Mouse (Mus musculus) forebrain, embryonic 12.5 days (tissue): ENCODE results near the gene Ovca2. TPM values are rescaled to one million over a fixed set of nuclear protein-coding genes. Genes with fewer than 3 reads are reported as not detected.

ENCODE experiments used
- ATAC-seq: fragments of 200-750 bp; cut with Nextera tagmentation; 2 replicates; pipeline ENCODE4 v1.8.0; 2017; ENCODE audit warnings: moderate TSS enrichment; ENCODE audit not compliant: low FRiP score
- H3K27ac ChIP-seq: fragments of 300-500 bp; sonication (generic); 2 replicates; pipeline ENCODE4 v1.5.1; 2016; ENCODE audit warnings: mild to moderate bottlenecking
- H3K27me3 ChIP-seq: fragments of 300-500 bp; sonication (generic); 2 replicates; pipeline ENCODE4 v1.6.1; 2016; ENCODE audit warnings: mild to moderate bottlenecking
- H3K36me3 ChIP-seq: fragments of 300-500 bp; sonication (generic); replicated peaks from 2 replicates; pipeline ENCODE4 v1.6.1; 2016; ENCODE audit warnings: mild to moderate bottlenecking
- H3K4me1 ChIP-seq: fragments of 300-500 bp; sonication (generic); 2 replicates; pipeline ENCODE4 v1.6.1; 2016
- H3K4me2 ChIP-seq: fragments of 300-500 bp; sonication (generic); 2 replicates; pipeline ENCODE4 v1.6.1; 2016; ENCODE audit warnings: mild to moderate bottlenecking, moderate library complexity
- H3K4me3 ChIP-seq: fragments of 300-500 bp; sonication (generic); replicated peaks from 2 replicates; pipeline ENCODE4 v1.5.1; 2016; ENCODE audit warnings: mild to moderate bottlenecking
- H3K9ac ChIP-seq: fragments of 300-500 bp; sonication (generic); 2 replicates; pipeline ENCODE4 v1.6.1; 2016; ENCODE audit warnings: mild to moderate bottlenecking
- H3K9me3 ChIP-seq: fragments of 300-500 bp; sonication (generic); 2 replicates; pipeline ENCODE4 v1.6.1; 2016
- WGBS: fragments of 180-500 bp; shearing (Covaris S2); methylation state at CpG from one replicate; pipeline ENCODE4 v1.1.7; 2016; 5-methylcytosine and 5-hydroxymethylcytosine counted together
- polyA plus RNA-seq: library from polyadenylated mRNA; unstranded; fragments of >200 nt; fragmentation: Nextera tagmentation; extraction: Ambion mirVana; gene quantifications from 2 replicates; pipeline ENCODE4 v1.2.1, GENCODE M21; 2016

Gene Ovca2
- polyA plus RNA-seq, 1 experiment from 2014 or later: 24.3 TPM

DNA sequence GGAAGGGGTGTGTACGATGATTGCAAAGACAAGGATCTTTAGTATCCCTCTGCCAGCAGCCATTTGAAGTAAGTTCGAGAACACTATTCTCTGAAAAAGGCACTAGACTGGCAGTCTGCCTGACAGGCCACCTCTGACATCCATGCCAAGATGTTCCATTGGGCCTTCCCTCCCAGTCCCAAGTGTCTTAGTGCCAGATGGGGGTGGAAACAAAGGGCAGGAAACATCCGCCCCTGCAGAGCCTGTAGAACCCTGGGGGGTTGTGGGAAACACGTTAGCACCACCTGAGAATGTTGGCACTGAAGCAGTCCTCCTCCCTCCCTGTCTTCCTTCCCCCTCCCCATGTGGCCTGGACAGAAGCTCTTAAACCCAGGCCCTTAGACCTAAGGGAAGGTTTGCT, 21.6 kb downstream of the Ovca2 start:
- H3K4me3 ChIP-seq: no peak overlapping the region
- no peaks in the 10 kb centered on the region for H3K9me3 ChIP-seq
- H3K4me1 ChIP-seq: no peaks in the 10 kb centered on the region
- 68% methylated on average over 4 of the region's 4 CpGs for WGBS
- no peak overlapping the region for H3K9ac ChIP-seq
- ATAC-seq: no peak
- H3K36me3 ChIP-seq: peaks cover 39% of the 10 kb centered on the region
- H3K27me3 ChIP-seq: no peaks in the 10 kb centered on the region
- H3K4me2 ChIP-seq: no peak overlapping the region
- H3K27ac ChIP-seq: no peak overlapping the region

- Histone ChIP-seq H3K4me2 (no peak overlapping the region), H3K9ac (no peak overlapping the region), H3K27me3 (no peaks in the 10 kb centered on the region), H3K36me3 (peaks cover 33% of the 10 kb centered on the region), H3K27ac (no peak overlapping the region), H3K4me1 (no peaks in the 10 kb centered on the region), H3K4me3 (no peak overlapping the region), H3K9me3 (no peaks in the 10 kb centered on the region)
- ATAC-seq: no peak
- WGBS: 79% methylated on average over 5 of the region's 5 CpGs
These were observed 22.2 kb downstream of the Ovca2 start for GRCm38 (mm10) chr11:75156416-75156815.

- Histone ChIP-seq H3K27me3 (no peaks in the 10 kb centered on the region), H3K27ac (no peak overlapping the region), H3K36me3 (peaks cover 29% of the 10 kb centered on the region), H3K9me3 (no peaks in the 10 kb centered on the region), H3K4me1 (no peaks in the 10 kb centered on the region), H3K4me2 (no peak overlapping the region), H3K9ac (no peak overlapping the region), H3K4me3 (no peak overlapping the region)
- ATAC-seq: no peak
- WGBS: 85% methylated on average over 6 of the region's 6 CpGs
These were observed 22.6 kb downstream of the Ovca2 start for GRCm38 (mm10) chr11:75155985-75156384.

DNA sequence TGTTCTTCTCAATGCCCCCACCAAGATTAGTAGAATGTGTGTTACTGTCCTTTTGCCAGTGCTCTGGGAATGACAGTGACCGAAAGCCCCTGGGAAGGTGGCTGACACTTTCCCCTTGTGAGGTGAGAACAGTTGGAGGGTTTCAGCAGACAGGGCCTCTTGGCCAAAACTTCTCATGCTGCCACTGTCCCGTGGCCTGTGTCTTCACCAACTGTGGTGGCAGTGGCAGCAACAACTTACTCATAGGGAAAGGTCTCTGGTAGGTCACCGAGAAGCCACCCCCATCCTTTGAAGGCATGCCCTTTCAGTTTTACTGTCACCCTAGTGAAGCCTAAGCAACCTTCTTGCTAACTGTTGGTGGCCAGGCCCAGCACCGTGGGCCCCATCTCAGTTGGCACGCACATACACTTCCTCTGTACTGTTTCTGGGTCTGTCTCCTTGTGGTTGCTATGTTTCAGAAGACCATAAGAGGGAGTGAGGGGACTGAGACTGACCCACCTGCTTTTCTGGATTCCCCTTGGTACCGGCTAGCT, 24.5 kb downstream of the Ovca2 start:
- Histone ChIP-seq H3K36me3 (peaks cover 22% of the 10 kb centered on the region), H3K4me3 (no peak overlapping the region), H3K4me2 (no peak overlapping the region), H3K27ac (no peak overlapping the region), H3K9ac (no peak overlapping the region), H3K9me3 (no peaks in the 10 kb centered on the region), H3K27me3 (no peaks in the 10 kb centered on the region), H3K4me1 (no peaks in the 10 kb centered on the region)
- no peak for ATAC-seq
- WGBS: 80% methylated on average over 6 of the region's 6 CpGs

GRCm38 (mm10) chr11:75152603-75153557, 25.8 kb downstream of the Ovca2 start:
- WGBS: 84% methylated on average over 18 of the region's 18 CpGs

DNA sequence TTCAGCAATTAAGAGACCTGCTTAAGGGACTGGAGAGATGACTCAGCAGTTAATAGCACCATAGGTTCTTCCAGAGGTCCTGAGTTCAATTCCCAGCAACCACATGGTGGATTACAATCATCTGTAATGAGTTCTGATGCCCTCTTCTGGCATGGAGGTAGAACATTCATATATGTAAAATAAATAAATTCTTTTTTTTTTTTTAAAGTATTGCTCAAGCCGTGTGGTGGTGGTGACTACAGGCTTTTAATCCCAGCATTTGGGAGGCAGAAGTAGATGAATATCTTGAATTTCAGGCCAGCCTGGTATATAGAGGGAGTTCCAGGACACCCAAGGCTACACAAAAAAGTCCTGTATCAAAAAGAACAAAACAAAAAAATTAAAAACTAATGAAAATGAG, 28.3 kb downstream of the Ovca2 start:
- no peak overlapping the region for H3K4me2 ChIP-seq
- WGBS: 93% methylated on average over 1 of the region's 1 CpGs

More at GRCm38 (mm10) chr11:75152603-75153557, 25.8 kb downstream of the Ovca2 start:
- no peak for ATAC-seq
- Histone ChIP-seq H3K9me3 (no peaks in the 10 kb centered on the region), H3K4me2 (no peak overlapping the region), H3K9ac (no peak overlapping the region), H3K27ac (no peak overlapping the region), H3K4me3 (no peak overlapping the region), H3K36me3 (peaks cover 26% of the 10 kb centered on the region), H3K27me3 (no peaks in the 10 kb centered on the region), H3K4me1 (peaks cover 1% of the 10 kb centered on the region; the same call in 1 of the 2 replicates)

DNA sequence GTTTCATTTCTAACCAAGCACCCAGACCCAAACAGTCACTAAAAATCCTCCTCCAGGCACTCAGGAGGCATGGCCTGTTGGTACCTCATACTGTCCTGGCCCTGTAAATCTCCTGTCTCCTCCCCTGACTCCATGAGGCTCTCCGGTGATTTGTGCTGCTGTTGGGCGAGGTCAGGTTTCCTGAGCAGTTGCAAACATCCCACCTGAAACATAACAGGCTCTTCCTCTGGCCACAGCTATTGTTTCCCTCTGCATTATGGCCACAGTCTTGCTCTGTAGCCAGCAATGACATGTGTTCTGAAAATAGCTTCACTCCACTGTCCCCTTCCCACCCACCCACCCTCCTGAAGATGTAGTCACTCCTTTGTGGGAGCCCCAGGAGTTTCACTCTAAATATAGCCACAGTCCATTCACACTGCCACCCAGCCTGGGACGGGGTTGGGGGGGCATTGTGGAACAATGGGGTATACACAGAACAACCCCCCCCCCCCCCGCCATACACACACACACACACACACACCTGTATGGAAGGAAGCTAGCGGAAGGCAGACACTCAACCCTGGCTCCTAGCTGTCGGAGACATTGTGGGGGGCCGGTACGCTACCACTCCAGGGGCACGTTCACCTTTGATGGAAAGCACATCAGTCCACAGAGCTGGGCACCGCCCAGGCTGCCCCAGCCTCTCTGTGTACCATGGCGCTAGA, 30.2 kb downstream of the Ovca2 start:
- no peak overlapping the region for H3K4me3 ChIP-seq
- peak overlapping the region; percentile 25; the same call in 1 of the 2 replicates for H3K27ac ChIP-seq
- no peak overlapping the region for H3K4me2 ChIP-seq
- no peaks in the 10 kb centered on the region for H3K27me3 ChIP-seq
- H3K9ac ChIP-seq: no peak overlapping the region
- H3K9me3 ChIP-seq: no peaks in the 10 kb centered on the region
- peaks cover 11% of the 10 kb centered on the region for H3K4me1 ChIP-seq
- 94% methylated on average over 10 of the region's 11 CpGs for WGBS
- H3K36me3 ChIP-seq: peaks cover 36% of the 10 kb centered on the region
- no peak for ATAC-seq

More for the DNA sequence above, 28.3 kb downstream of the Ovca2 start:
- Histone ChIP-seq H3K9me3 (no peaks in the 10 kb centered on the region), H3K4me1 (peaks cover 11% of the 10 kb centered on the region), H3K27ac (no peak overlapping the region), H3K9ac (no peak overlapping the region), H3K27me3 (no peaks in the 10 kb centered on the region), H3K4me3 (no peak overlapping the region), H3K36me3 (peaks cover 25% of the 10 kb centered on the region)
- no peak for ATAC-seq

GRCm38 (mm10) chr11:75147846-75148168, 30.8 kb downstream of the Ovca2 start:
- Histone ChIP-seq H3K27ac (peak overlapping the region; percentile 79), H3K27me3 (no peaks in the 10 kb centered on the region), H3K4me3 (no peak overlapping the region), H3K36me3 (peaks cover 42% of the 10 kb centered on the region), H3K4me2 (no peak overlapping the region), H3K9me3 (no peaks in the 10 kb centered on the region), H3K4me1 (peaks cover 11% of the 10 kb centered on the region), H3K9ac (no peak overlapping the region)
- ATAC-seq: no peak
- WGBS: 71% methylated on average over 3 of the region's 3 CpGs

GRCm38 (mm10) chr11:75147106-75147845, 31.4 kb downstream of the Ovca2 start:
- Histone ChIP-seq H3K9me3 (no peaks in the 10 kb centered on the region), H3K4me2 (no peak overlapping the region), H3K4me1 (peaks cover 11% of the 10 kb centered on the region), H3K36me3 (peaks cover 47% of the 10 kb centered on the region), H3K27me3 (no peaks in the 10 kb centered on the region), H3K4me3 (no peak overlapping the region), H3K27ac (peak overlapping the region; percentile 79), H3K9ac (no peak overlapping the region)
- WGBS: 55% methylated on average over 11 of the region's 11 CpGs
- peak; percentile 44; the same call in 1 of the 2 replicates for ATAC-seq

- WGBS: 91% methylated on average over 2 of the region's 2 CpGs
These were observed 32.8 kb downstream of the Ovca2 start for GRCm38 (mm10) chr11:75145841-75146240.

GRCm38 (mm10) chr11:75142749-75143148, 35.9 kb downstream of the Ovca2 start:
- 96% methylated on average over 4 of the region's 4 CpGs for WGBS
- no peak for ATAC-seq
- H3K4me1 ChIP-seq: peaks cover 18% of the 10 kb centered on the region
- H3K9ac ChIP-seq: no peak overlapping the region
- no peaks in the 10 kb centered on the region for H3K27me3 ChIP-seq
- no peak overlapping the region for H3K4me2 ChIP-seq
- no peak overlapping the region for H3K27ac ChIP-seq
- H3K36me3 ChIP-seq: peaks cover 35% of the 10 kb centered on the region
- no peaks in the 10 kb centered on the region for H3K9me3 ChIP-seq
- H3K4me3 ChIP-seq: no peak overlapping the region

More at GRCm38 (mm10) chr11:75145841-75146240, 32.8 kb downstream of the Ovca2 start:
- Histone ChIP-seq H3K27ac (no peak overlapping the region), H3K4me3 (no peak overlapping the region), H3K9ac (no peak overlapping the region), H3K4me1 (peaks cover 11% of the 10 kb centered on the region), H3K4me2 (no peak overlapping the region), H3K9me3 (no peaks in the 10 kb centered on the region), H3K27me3 (no peaks in the 10 kb centered on the region), H3K36me3 (peaks cover 45% of the 10 kb centered on the region)
- ATAC-seq: no peak

- H3K4me1 ChIP-seq: peaks cover 11% of the 10 kb centered on the region
- WGBS: 64% methylated on average over 1 of the region's 1 CpGs
These were observed 36.7 kb downstream of the Ovca2 start for GRCm38 (mm10) chr11:75141913-75142312.

More at GRCm38 (mm10) chr11:75141913-75142312, 36.7 kb downstream of the Ovca2 start:
- no peak overlapping the region for H3K9ac ChIP-seq
- ATAC-seq: no peak
- H3K27me3 ChIP-seq: no peaks in the 10 kb centered on the region
- peak overlapping the region; percentile 5; the same call in 1 of the 2 replicates for H3K27ac ChIP-seq
- no peak overlapping the region for H3K4me3 ChIP-seq
- no peak overlapping the region for H3K4me2 ChIP-seq
- no peaks in the 10 kb centered on the region for H3K9me3 ChIP-seq
- H3K36me3 ChIP-seq: peaks cover 32% of the 10 kb centered on the region
